Mouse (Mus musculus) lung, adult 18-20 months (tissue): ENCODE results near the gene Scaf4.
A peak's percentile ranks its signal among the peaks of the same experiment; 100 is the strongest.

ENCODE experiments used
- DNase-seq, 2 experiments: peaks; one replicate each; pipeline ENCODE4 v3.0.0; 2022; ENCODE audit warnings: mixed read lengths in 2 of 2

The Scaf4 gene

DNA sequence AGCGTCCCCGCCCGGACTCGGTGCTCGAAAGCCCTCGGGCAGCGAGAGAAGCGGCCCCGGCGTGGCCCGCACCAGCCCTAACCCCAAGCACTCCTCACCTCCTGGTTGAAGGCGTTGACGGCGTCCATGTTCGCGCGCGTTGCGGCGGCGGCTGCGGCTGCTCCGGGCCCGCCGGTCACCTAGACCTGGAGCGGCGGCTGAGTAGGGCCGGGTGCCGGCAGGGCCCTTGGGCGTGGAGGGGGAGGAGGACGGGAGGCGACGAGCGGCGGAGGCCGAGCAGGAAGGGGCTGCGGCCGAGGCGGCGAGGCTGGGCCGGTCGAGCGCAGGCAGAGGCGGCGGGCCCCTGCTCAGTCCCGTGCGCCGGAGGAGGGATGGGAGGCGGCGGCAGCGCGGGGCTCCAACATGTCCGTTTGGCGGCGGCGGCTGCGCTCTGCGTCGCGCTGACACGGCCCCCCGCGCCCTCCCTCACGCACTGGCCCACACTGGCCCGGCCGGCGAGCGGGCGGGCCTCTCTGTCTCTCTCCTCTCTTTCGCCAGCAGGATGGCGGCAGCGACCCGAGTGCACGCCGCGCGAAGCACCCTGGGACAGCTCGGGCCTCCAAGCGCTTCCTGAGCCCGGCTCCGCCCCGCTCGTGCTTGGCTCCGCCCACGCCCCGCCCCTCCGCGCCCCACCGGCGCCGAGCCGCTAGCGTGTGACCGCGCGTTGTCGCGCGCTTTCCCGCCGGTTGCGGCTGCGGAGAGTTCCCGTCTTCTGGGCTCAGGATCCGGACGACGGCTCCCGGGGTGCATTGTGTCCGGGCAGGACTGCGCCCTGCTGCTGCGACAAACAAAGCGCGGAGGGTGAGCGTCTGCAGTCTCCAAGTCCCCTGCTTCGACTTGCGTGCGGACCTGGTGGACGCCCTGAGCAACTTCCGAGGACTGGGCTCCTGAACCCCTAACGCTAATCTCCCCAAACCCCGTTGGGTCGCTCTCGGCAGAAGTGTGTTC is at the start of gene Scaf4:
Gene Scaf4, minus strand, starts transcription at position 599 of the 987 bp plus-strand sequence.
- peak; percentile 96 to 97 for DNase-seq

DNA sequence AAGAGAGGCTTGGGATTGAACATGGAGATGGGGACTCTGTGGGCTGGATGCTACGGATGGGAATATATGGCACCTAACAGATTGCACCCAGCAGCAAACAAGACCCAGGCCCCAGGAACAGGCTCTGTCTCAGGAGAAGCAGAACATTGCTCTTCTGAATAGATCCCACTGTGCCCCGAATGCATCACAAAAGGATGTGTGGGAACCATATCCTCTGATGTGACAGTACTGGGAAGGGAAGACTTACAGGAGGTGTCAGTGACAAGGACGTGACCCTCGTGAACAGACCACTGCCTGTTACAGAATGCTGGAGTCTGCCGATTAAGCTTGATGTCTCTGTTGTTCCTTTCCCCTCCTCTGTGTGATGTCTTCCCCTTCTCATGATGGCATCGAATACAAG is 48.2 kb upstream of the Scaf4 start:
- DNase-seq, result no peak

DNA sequence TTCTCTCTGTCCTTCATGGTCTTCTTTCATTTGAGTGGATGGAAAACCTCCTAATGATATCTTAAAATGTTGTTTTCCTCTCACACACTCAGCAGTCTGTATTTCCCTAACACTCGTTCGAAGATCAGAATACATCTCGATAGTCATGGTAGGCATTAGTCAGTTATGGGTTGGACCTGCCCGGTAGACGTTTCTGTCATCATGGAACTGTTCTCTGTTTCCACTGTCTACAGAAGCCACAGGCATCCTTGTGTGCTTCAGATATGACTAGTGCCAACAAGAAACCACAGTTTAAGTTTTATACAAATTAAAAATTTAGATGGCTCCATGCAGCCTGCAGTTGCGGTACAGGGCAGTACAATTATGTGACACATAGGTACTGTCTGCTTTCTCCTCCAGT is 46.7 kb upstream of the Scaf4 start:
- DNase-seq, result no peak

DNA sequence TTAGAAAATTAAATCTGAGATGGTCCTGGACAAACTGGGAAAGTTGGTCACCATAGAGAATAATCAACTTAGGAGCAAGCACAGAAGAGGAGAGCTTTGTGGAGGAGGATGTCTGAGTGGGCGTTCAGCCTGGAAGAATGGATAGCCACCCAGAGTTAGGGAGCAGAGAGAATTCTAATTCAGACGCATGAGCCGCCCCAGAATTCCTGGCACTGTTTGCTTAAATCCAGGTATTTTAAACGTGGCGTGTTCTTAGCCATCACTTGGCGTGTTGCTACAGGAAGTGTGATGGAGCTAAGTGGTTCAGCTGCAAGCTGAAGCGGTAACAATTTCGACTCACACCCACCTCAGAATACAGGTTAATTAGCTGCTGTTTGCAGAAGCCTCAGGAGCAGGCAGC is 45.2 kb upstream of the Scaf4 start:
- DNase-seq, result no peak

DNA sequence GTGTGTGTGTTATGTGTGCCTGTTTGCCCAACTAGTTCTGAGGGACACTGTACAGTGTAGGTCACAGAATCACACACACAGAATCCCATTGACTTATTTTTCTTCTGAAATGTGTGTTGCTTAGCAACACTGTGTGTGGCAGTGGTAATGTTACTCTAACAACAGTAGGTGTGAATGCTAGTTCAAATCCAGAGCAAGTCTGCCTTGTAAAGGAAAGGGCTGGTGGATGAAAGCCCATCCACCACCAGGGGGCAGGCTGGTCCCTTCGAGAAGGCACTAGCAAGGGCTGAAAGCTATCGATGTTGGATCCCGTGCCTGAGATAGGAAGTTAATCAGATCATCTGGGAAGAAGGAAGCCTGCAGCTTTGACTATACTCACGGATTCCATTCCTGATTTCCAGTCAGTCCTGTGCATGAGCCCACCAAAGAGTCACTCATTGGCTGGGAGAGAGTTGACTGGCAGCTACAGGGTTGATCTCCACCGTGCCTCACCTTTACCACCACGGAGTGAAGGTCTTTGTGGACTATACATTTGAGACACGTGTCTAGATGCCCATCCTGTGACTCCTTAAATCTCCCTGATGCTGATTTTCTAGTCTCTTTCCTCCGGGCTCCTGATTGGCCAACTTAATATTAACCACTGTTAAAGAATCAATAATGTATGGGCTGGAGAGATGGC is 38.7 kb upstream of the Scaf4 start:
- peak; percentile 68 to 80 for DNase-seq

DNA sequence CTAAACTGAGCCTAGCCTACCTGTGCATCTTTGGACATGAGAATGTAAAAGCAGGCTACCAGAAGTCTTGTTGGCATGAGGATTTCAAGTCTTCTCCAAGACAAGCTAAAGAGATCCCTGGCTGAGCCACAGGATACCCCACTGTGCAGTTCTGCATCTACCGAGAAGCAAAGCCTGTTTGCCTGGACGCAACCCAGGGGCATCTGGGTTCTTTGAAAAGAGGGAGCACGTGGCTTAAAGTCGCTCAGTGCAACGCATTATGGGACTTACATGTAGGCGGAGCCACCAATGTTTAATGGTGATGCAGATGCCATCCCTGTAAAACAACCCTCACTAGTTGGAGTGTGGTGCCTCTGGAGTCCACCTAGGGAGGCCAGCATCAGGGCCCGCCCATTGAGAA is 35.0 kb upstream of the Scaf4 start:
- DNase-seq, result no peak

DNA sequence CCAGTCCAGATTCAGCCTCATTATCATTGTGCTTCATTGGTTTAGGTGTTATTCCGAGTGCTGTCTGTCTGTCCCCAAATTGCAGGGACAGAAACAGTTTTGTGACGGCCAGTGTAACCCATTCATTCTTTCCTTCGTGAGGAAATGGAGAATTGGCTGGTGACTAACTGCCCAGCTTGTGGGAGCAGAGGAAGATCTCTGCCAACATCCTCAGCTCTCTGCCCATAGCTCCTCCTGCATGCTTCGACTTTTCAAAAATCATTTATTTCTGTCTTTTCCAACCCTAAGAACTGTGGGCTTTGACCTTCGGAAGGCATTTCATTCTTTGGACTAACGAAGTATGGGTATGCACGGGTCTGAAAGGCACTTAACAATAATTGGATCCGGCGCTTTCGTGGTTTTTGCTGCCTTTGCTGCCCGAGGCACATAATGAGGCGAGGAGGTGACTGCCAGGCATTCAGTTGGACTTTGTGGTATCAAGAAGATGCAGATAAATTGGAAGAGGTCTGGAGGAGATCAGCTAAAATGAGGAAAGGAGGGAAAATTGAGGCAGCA is 34.1 kb upstream of the Scaf4 start:
- no peak for DNase-seq

DNA sequence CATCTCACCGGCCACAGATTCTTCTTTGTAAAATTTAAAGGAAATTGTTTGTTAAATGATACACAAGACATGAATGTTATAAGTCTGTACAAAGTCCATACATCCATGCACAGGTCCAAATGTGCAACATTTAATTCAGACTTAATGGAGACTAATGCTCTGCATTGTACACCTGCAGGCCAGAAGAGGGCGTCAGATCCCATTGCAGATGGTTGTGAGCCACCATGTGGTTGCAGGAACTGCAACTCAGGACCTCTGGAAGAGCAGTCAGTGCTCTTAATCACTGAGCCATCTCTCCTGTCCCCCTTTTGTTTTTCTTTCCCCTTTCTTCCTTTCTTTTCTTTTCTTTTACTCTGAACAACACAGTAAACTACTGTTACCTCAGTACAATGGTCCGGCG is 33.5 kb upstream of the Scaf4 start:
- DNase-seq, result no peak

DNA sequence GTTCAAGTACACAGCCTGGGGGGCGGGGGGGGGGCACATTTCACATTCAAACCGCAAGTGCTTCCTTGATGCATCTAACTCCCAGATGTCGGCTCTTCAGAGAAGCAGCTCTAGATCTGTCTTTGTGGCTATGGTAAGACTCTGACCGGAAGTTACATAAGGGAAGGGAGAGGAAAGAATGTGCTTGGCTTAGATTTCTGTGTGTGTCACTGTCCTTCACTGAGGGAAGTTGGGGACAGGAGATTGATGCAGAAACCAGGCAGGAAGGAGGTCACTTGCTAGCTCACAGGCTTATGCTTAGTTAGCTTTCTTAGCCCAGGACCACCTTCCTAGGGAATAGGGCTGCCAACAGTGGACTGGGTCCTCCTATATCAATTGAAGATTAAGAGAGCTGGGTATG is 31.6 kb upstream of the Scaf4 start:
- no peak for DNase-seq

DNA sequence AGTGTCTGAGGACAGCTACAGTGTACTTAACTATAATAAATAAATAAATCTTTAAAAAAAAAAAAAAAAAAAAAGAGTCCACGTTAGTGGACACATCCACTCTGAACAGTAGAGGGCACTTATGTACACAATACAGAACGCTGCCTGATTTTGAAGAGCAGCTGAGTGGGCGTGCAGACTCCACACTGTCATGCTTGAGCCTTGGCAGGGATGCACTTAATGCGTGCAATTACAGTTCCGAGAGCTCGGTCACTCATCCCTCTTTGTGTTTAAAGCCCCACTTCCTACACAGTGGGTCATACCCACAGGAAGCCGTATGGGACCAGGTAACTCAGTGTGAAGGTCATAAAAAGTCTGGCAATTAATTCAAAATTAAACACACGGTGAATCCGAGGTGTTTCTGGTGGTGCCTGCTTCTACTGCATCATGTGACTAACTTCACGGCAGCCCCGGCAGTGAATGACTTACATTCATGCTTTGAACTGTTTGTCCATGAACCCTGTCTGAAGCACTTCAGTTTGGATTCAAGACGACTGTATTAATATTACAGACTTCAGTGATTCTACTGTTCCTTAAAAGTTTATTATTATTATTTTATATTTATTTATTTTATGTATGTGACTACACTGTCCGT is 28.3 kb upstream of the Scaf4 start:
- no peak for DNase-seq

DNA sequence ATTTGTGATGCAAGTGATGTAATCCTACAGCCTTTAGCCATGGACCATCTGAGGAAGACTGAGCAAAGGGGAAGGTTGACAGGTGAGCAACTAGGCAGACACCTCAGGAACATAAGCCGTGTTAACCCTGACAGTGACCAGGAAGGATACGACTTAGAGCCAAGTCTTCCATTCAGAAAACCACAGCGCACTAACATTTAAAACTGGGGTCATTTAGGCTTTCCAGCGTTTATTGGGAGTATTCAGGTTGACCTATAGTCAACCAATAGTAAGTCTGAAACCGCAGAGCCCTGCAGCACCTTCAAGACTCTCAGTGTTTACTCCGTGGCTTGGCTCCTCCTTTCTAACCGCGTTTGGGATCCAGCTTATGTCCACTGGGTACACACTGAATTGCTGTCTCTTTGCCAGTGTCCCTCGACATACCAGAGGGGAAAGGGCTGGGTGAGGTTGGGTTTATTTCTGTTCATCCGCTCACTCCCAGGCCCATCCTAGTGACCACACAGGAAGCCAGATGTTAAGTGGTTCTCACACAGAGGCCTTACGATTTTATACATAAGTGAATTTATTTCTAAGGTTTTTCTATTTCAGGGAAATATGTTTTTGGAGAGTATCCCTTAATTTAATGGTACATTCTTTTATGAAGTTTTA is 26.3 kb upstream of the Scaf4 start:
- DNase-seq, result no peak

DNA sequence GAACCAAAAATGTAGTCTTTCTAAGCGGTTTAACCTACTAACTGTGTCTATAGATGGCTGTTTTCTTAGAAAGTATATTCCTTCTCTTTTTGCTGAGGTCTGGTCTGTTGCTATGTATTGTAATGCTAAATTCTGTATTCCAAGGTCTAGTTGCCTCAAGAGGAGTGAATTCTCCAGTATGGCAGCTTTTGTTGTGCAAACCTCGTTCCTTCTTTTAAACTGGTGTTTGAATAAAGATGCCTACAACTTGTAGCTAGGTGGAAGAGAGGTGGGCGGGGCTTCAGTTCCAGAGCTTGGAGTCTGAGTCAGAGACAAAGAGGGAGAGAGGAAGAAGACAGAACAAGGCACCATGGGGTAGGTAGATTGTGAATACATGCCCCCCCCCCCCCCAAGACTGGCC is 25.5 kb upstream of the Scaf4 start:
- DNase-seq, result no peak

DNA sequence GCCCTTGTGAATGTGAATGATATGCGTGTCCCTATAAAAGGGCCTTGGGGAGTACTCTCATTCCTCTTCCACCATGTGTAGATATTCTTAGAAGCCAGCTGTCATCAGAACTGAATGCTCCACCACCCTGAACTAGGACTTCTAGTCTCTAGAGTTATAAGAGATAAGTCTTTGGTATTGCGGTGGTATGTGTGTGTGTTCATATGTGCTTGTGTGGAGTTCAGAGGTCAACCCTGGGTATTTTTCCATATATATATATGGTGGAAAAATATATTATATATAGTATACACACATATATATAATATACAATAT is 19.6 kb upstream of the Scaf4 start:
- DNase-seq, result no peak

DNA sequence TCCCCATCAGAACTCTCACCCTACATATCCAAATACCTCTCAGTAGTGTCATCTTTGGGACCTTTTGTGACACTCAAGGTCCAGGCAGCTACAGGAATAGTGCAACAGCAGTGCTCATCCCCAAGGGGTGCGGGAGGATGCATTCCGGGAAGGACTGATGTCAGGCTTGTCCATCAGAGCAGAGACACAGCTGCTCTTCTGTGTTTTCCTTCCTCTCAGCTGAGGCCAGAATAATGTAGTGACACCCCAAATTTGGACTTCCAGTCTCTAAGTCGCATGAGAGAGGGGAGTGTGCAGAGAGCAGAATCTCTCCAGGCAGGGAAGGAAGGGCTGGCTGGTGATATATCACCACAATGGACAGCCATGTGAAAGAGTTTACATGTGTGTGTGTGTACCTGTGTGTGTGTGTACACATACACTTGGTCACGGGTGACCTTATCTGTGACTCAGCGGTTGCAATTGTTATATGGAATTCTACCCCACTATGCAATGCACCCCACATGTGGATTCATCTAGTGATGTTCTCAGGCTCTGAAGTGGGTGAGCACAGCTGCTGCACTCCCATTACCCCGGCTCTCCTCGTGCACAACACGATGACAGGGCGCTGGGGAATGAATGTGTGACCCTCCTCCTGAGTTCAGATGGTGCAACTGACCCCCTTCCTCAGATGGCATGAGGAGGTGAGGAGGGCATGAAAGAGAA is 19.1 kb upstream of the Scaf4 start:
- no peak for DNase-seq

DNA sequence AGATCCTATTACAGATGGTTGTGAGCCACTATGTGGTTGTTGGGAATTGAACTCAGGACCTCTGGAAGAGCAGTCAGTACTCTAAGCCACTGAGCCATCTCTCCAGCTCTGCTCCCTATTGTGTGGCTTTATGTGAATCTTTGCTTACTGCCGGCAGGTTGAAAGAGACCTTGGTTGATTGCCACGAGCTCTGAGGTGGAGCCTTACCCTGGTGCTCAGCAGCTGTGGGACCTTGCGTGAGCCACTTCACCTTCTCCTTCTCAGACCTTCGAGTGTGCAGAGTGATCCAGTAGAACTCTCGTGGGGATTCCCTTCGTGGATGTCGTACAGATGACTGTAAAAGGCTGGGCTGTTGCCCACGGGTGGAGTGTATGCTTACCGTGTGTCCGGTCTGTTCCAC is 17.4 kb upstream of the Scaf4 start:
- no peak for DNase-seq

DNA sequence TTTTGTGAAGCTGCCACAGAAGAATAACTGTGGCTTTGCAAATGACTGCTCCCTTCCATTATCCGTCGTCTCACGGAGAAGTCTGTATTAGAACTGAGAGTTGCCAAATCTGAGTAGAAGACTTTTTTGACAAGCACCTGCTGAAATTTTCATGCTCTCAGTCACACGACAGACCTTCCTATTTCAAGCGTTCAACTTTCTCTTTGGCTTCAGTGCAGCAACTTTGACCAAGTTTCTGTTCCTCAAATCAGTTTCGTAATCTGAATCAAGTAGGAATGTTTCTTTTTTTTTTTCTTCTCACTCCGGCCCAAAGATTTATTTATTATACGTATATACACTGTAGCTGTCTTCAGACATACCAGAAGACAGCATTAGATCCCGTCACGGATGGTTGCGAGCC is 16.6 kb upstream of the Scaf4 start:
- no peak for DNase-seq

DNA sequence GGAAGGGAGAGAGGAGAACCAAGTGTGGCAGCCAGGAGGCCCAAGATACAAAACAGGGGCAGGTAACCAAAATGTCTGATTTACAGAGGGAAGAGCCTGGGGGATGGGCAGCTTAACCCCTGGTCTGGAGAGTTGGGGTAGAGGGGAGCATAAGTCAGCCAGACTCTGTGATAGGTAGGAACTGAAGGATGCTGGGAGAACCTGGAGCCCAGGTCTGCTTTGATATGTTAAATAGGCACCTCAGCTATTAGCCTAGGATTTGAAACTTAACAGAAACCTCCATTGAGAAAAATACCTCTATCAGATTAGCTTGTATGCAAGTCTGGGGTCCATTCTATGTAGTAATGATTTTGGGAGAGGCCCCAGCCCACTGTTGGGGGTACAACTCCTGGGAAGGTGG is 15.3 kb upstream of the Scaf4 start:
- no peak for DNase-seq

DNA sequence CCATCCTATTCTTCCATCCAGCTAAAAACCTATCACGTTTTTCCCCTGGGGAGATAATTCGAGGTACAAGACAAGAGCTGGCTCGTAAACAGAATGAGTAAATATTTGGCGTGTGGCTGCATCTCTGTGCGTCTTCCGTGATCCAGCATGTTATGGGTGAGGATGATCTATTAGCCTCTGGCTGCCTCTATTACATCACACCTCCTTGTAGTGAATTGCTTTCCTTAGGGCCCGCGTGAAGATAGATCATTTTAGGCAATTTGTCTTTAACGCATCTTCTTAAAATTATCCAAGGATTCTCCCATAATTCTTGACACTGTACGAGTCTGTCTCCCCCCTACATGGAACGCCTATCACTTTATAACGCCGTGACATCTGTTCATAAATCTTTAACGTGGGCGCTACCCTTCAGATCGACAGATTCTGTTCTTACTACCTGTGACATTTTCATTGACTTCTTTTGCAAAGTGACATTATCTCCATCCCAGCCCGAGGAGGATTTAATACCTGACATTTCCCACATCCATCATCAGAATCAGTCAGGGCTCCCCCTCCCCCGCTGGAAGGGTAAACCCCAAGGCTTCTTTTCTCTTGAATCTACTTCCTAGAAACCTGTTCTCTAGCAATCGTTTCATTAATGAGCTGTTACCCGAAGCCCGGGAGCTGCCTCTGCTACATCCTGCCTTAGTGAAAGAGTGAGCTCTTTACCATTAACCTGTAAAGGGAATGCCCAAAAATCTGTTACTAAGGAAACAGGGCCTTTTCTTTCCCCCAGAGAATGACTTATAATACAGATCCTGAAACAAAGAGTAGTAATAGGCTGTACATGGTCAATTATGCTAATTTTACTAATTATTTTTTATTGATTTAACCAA is 14.4 kb upstream of the Scaf4 start:
- no peak for DNase-seq

DNA sequence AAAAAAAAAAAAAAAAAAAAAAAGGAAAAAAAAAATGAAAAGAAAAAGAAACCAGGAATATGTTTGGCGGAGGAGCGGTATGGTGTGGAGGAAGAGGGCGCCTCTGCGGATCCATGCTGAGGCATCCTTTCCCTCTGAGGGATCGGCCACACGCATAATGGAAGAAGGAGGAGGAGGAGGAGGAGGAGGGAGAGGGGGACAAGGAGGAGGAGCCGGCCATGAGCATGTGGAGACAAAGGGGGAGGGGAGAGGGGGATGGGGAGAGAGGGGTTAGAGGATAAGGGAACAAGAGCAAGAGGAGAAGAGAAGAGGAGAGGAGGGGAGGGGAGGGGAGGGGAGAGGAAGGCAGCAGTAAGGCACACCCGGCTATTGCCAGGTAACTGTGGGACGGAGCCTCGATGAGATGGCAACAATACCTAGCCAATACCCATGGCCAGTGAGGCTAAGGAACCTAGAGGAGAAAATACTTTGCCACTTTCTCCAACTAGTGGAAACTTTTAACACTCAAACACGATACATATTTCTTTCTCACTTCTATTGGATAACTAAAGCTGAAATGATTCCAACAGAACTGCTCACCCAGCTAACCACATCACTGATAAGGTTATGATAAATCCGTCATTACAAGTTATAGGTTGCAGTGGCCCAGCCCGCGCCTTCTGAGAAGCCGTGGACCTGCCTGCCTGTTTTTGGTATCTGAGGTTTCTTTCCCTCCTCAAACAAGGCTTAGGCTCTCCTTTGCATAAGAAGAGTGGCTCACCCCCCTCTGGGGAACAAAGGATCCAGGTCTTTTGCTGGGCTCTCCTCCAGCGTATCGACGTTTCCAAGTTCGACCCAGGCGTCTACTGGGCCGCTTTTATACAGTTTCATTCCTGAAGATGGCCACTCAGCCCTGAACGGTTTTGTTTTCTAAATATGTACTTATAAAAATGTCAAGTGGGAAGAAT is 13.4 kb upstream of the Scaf4 start:
- no peak for DNase-seq

DNA sequence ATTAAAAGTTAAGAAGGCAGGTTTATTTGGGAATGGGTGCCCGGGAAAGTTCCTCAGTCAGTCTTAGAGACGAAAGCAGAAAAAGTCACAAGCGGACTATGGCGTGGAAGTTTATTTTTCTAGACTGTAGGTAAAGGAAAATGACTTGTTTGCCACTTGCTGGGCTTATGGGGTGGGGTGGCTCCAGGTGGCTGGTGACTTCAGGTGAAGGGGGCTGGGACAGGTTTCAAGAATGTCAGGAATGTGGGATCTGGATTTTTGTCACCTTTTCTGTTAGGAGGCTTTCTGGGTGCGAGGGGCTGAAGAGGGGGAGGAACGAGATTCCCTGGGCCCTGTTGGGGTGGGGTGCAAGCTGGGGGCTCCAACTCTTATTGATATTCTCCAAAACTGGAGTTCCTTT is 7.4 kb upstream of the Scaf4 start:
- DNase-seq, result no peak
